20 mouse cellular contexts compared by ENCODE assay signal in the genomic region with DNA sequence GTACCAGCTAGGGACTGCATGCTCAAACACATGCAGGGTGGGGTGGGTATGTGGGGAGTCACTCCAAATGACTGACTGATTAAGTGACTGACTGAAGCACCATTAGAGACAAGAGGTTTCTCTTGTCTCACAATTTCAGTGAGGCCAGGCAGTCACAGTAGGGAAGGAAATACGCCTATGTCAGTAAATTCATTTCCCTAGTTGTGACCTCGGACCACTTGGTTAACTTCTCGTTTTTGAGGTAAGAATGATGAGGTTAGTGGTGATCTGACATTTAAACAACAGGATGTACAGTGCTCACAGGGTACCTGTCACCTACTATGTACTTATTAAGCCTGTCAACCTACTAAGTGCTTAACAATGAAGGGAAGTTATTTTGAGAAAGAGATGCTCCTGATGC.
A peak's percentile ranks its signal among the peaks of the same experiment; 100 is the strongest.
DNase-seq lines count a peak whose midpoint lies in the region; ATAC-seq and TF ChIP-seq lines count a peak whose summit lies in the region.
"Had no signal": no experiment of that assay in that cellular context is flagged by ENCODE, and none has a peak within 500 bp of the region (broad histone marks: within the 10 kb centered on the region; RNA-seq: fewer than 3 reads in every experiment).

No protein-coding gene starts in this region.

- no peak overlapping the region for H3K27ac ChIP-seq in liver, adult 2 months (replicated peaks; ENCODE audit: insufficient read depth, low read depth, low read length)
- peak overlapping the region; percentile 21; the same call in 1 of the 2 replicates for H3K27ac ChIP-seq in spleen, adult 2 months (ENCODE audit: insufficient read depth, low read length)
- H3K27ac ChIP-seq: embryonic facial prominence, embryonic 10.5 days; embryonic facial prominence, embryonic 12.5 days; forebrain, embryonic 13.5 days; forebrain, embryonic 15.5 days had no signal

- TF ChIP-seq CTCF in liver, adult 2 months (IDR thresholded peaks at IDR 0.05; ENCODE audit: low read depth, low read length), result no peak
- no peak for TF ChIP-seq CTCF in spleen, adult 2 months (IDR thresholded peaks at IDR 0.05; ENCODE audit: extremely low read depth, insufficient read depth, insufficient read length, insufficient replicate concordance)

- intact Hi-C loops in left cerebral cortex, postnatal 10 days (cut with DNase I), result no loop called here

- no peaks in the 10 kb centered on the region for H3K4me1 ChIP-seq in liver, adult 2 months (ENCODE audit: control insufficient read depth, insufficient read depth, low read length)
- no peaks in the 10 kb centered on the region for H3K4me1 ChIP-seq in spleen, adult 2 months (ENCODE audit: control insufficient read depth, insufficient read depth, insufficient read length)
- H3K4me1 ChIP-seq: embryonic facial prominence, embryonic 10.5 days; embryonic facial prominence, embryonic 12.5 days; forebrain, embryonic 13.5 days; forebrain, embryonic 15.5 days had no signal

- H3K79me2 ChIP-seq in liver, adult 2 months (ENCODE audit: control insufficient read depth, insufficient read depth, low read length), result no peaks in the 10 kb centered on the region

- peak; percentile 57 to 67 for ATAC-seq in hematopoietic stem cell, adult 5-6 weeks (replicated peaks in 1 of 2; ENCODE audit: insufficient read depth in 1 of 2, low FRiP score in 2 of 2, low TSS enrichment in 1 of 2, low read depth in 1 of 2, poor library complexity in 2 of 2, severe bottlenecking in 2 of 2)
- ATAC-seq: forebrain, embryonic 13.5 days; forebrain, embryonic 15.5 days had no signal

- TF ChIP-seq POLR2A in liver, adult 2 months (IDR thresholded peaks at IDR 0.05; ENCODE audit: extremely low read depth, insufficient read depth, low read length), result no peak
- no peak for TF ChIP-seq POLR2A in spleen, adult 2 months (IDR thresholded peaks at IDR 0.05; ENCODE audit: low read depth, low read length)

- no peak overlapping the region for H3K4me3 ChIP-seq in liver, adult 2 months (ENCODE audit: insufficient read depth, low read depth, low read length)
- no peak overlapping the region for H3K4me3 ChIP-seq in spleen, adult 2 months (ENCODE audit: extremely low read depth, insufficient read depth, insufficient read length)
- H3K4me3 ChIP-seq: embryonic facial prominence, embryonic 10.5 days; embryonic facial prominence, embryonic 12.5 days; forebrain, embryonic 13.5 days; forebrain, embryonic 15.5 days had no signal

- peak; percentile 23 for DNase-seq in liver, adult 2 months (ENCODE audit: extremely low read depth, low read depth, low spot score)
- no peak for DNase-seq in liver
- no peak for DNase-seq in spleen, adult 2 months (ENCODE audit: low read depth in 1 of 2, low spot score in 2 of 2)
- DNase-seq in spleen, postnatal 14 days (ENCODE audit: low spot score in 2 of 2), result no peak
- no peak for DNase-seq in thymus, postnatal 25 days
- no peak for DNase-seq in left cerebral cortex, postnatal 10 days (ENCODE audit: extremely low spot score in 1 of 2, low spot score in 2 of 2)
- DNase-seq: adrenal gland, adult 2 months; adrenal gland, postnatal 10 days; adrenal gland, postnatal 25 days; cerebellum, adult 11 months; cerebellum, adult 18-20 months; cerebellum, adult 8-10 months; cerebellum, adult 9-11 months; cerebellum, postnatal 14 days; cerebellum, postnatal 36 days had no signal

- H3K36me3 ChIP-seq in liver, adult 2 months (ENCODE audit: control insufficient read depth, insufficient read depth, low read length), result no peaks in the 10 kb centered on the region
- H3K36me3 ChIP-seq in spleen, adult 2 months (ENCODE audit: control insufficient read depth, insufficient read depth, low read length), result no peaks in the 10 kb centered on the region
- H3K36me3 ChIP-seq: embryonic facial prominence, embryonic 10.5 days; embryonic facial prominence, embryonic 12.5 days; forebrain, embryonic 15.5 days had no signal

- H3K27me3 ChIP-seq in liver, adult 2 months (ENCODE audit: control insufficient read depth, insufficient read depth, low read length), result no peaks in the 10 kb centered on the region
- no peaks in the 10 kb centered on the region for H3K27me3 ChIP-seq in spleen, adult 2 months (ENCODE audit: control insufficient read depth, insufficient read depth, low read length)
- H3K27me3 ChIP-seq: embryonic facial prominence, embryonic 12.5 days; forebrain, embryonic 13.5 days; forebrain, embryonic 15.5 days had no signal

- no peak overlapping the region for H3K9ac ChIP-seq in liver, adult 2 months (ENCODE audit: low read depth, low read length)
- H3K9ac ChIP-seq: embryonic facial prominence, embryonic 12.5 days; forebrain, embryonic 13.5 days; forebrain, embryonic 15.5 days had no signal

- WGBS in liver, adult 2 months, result 78% methylated on average over 3 of the region's 3 CpGs
- 8% methylated on average over 3 of the region's 3 CpGs for WGBS in spleen, adult 2 months
